Mouse (Mus musculus): ENCODE data around the gene Eya4.

Eya4 gene

GRCm38 (mm10) chr10:23156866-23157625 is 193.5 kb downstream of the Eya4 start:
- DNase-seq (ENCODE audit: low read depth), result peak; percentile 11

- peak; percentile 42 for DNase-seq (ENCODE audit: low read depth)
These were observed 200.2 kb downstream of the Eya4 start for GRCm38 (mm10) chr10:23150401-23150800.

GRCm38 (mm10) chr10:23144616-23145015 is 206.0 kb downstream of the Eya4 start:
- DNase-seq (ENCODE audit: low read depth), result no peak

GRCm38 (mm10) chr10:23127947-23128346 is 222.6 kb downstream of the Eya4 start:
- DNase-seq (ENCODE audit: low read depth), result no peak

GRCm38 (mm10) chr10:23127151-23127550 is 223.4 kb downstream of the Eya4 start:
- no peak for DNase-seq (ENCODE audit: low read depth)

- DNase-seq (ENCODE audit: low read depth), result no peak
These were observed 224.1 kb downstream of the Eya4 start for GRCm38 (mm10) chr10:23126529-23126928.

- no peak for DNase-seq (ENCODE audit: low read depth)
These were observed 230.1 kb downstream of the Eya4 start for GRCm38 (mm10) chr10:23120437-23120836.

GRCm38 (mm10) chr10:23116786-23117410 is 233.7 kb downstream of the Eya4 start:
- peak; percentile 45 for DNase-seq (ENCODE audit: low read depth)

GRCm38 (mm10) chr10:23116063-23116462 is 234.5 kb downstream of the Eya4 start:
- no peak for DNase-seq (ENCODE audit: low read depth)

GRCm38 (mm10) chr10:23115321-23115720 is 235.3 kb downstream of the Eya4 start:
- peak; percentile 4 for DNase-seq (ENCODE audit: low read depth)

GRCm38 (mm10) chr10:23108122-23108521 is 242.5 kb downstream of the Eya4 start:
- no peak for DNase-seq (ENCODE audit: low read depth)

- no peak for DNase-seq (ENCODE audit: low read depth)
These were observed 258.1 kb downstream of the Eya4 start for GRCm38 (mm10) chr10:23092517-23092916.

GRCm38 (mm10) chr10:23091552-23091951 is 259.0 kb downstream of the Eya4 start:
- DNase-seq (ENCODE audit: low read depth), result no peak

- DNase-seq (ENCODE audit: low read depth), result no peak
These were observed 260.3 kb downstream of the Eya4 start for GRCm38 (mm10) chr10:23090323-23090722.

GRCm38 (mm10) chr10:23089271-23089670 is 261.3 kb downstream of the Eya4 start:
- DNase-seq (ENCODE audit: low read depth), result no peak

GRCm38 (mm10) chr10:23088764-23089163 is 261.8 kb downstream of the Eya4 start:
- DNase-seq (ENCODE audit: low read depth), result no peak

GRCm38 (mm10) chr10:23086352-23087215 is 264.0 kb downstream of the Eya4 start:
- DNase-seq (ENCODE audit: low read depth), result peak; percentile 50

GRCm38 (mm10) chr10:23081548-23081828 is 269.1 kb downstream of the Eya4 start:
- no peak for DNase-seq (ENCODE audit: low read depth)

- peak; percentile 52 for DNase-seq (ENCODE audit: low read depth)
These were observed 269.6 kb downstream of the Eya4 start for GRCm38 (mm10) chr10:23080749-23081547.

- no peak for DNase-seq (ENCODE audit: low read depth)
These were observed 273.7 kb downstream of the Eya4 start for GRCm38 (mm10) chr10:23076691-23077385.

- DNase-seq (ENCODE audit: low read depth), result no peak
These were observed 277.2 kb downstream of the Eya4 start for GRCm38 (mm10) chr10:23073431-23073830.

Data from 416B (cell line).